Mouse (Mus musculus): ENCODE measurements around the gene Gm44503.
A peak's percentile ranks its signal among the peaks of the same experiment; 100 is the strongest.

The Gm44503 gene

GRCm38 (mm10) chr9:72974734-72975133 lies 16.1 kb downstream of the Gm44503 start:
- DNase-seq: no peak

- DNase-seq: no peak
Observed at GRCm38 (mm10) chr9:72975242-72975641, 16.6 kb downstream of the Gm44503 start.

- no peak for DNase-seq
Observed at GRCm38 (mm10) chr9:72983066-72983465, 24.4 kb downstream of the Gm44503 start.

- peak; percentile 98 for DNase-seq
Observed at GRCm38 (mm10) chr9:72985250-72986220, 26.9 kb downstream of the Gm44503 start, which contains the start of the genes Ccpg1os and Ccpg1. TSS of gene Ccpg1os (minus strand) at chr9:72985382. TSS of gene Ccpg1 (plus strand) at chr9:72985429.

- no peak for DNase-seq
Observed at GRCm38 (mm10) chr9:72987703-72988102, 29.1 kb downstream of the Gm44503 start.

GRCm38 (mm10) chr9:72988706-72989105 lies 30.1 kb downstream of the Gm44503 start:
- no peak for DNase-seq

GRCm38 (mm10) chr9:72991420-72991819 lies 32.8 kb downstream of the Gm44503 start:
- DNase-seq: no peak

- DNase-seq: no peak
Observed at GRCm38 (mm10) chr9:72992576-72992975, 33.9 kb downstream of the Gm44503 start.

- DNase-seq: no peak
Observed at GRCm38 (mm10) chr9:72996167-72996566, 37.5 kb downstream of the Gm44503 start.

- DNase-seq: no peak
Observed at GRCm38 (mm10) chr9:72996806-72997205, 38.2 kb downstream of the Gm44503 start.

- DNase-seq: no peak
Observed at GRCm38 (mm10) chr9:73000487-73000886, 41.8 kb downstream of the Gm44503 start.

GRCm38 (mm10) chr9:73001314-73002011 lies 42.8 kb downstream of the Gm44503 start:
- DNase-seq: no peak

- DNase-seq: peak; percentile 7
Observed at GRCm38 (mm10) chr9:73002177-73002576, 43.5 kb downstream of the Gm44503 start.

GRCm38 (mm10) chr9:73004076-73004475 lies 45.4 kb downstream of the Gm44503 start:
- DNase-seq: no peak

- no peak for DNase-seq
Observed at GRCm38 (mm10) chr9:73005106-73005505, 46.5 kb downstream of the Gm44503 start.

- no peak for DNase-seq
Observed at GRCm38 (mm10) chr9:73006175-73006574, 47.5 kb downstream of the Gm44503 start.

- no peak for DNase-seq
Observed at GRCm38 (mm10) chr9:73008384-73008783, 49.7 kb downstream of the Gm44503 start.

GRCm38 (mm10) chr9:73012629-73013028 lies 54.0 kb downstream of the Gm44503 start:
- DNase-seq: no peak

GRCm38 (mm10) chr9:73014724-73015123 lies 56.1 kb downstream of the Gm44503 start:
- DNase-seq: no peak

GRCm38 (mm10) chr9:73019841-73020240 lies 61.2 kb downstream of the Gm44503 start:
- DNase-seq: no peak

GRCm38 (mm10) chr9:73020566-73021097 lies 62.0 kb downstream of the Gm44503 start:
- DNase-seq: no peak

- no peak for DNase-seq
Observed at GRCm38 (mm10) chr9:73025818-73026636, 67.4 kb downstream of the Gm44503 start.

Data from kidney, postnatal 14 days (tissue).